ENCODE assay signal across 18 mouse cellular contexts in the genomic region with DNA sequence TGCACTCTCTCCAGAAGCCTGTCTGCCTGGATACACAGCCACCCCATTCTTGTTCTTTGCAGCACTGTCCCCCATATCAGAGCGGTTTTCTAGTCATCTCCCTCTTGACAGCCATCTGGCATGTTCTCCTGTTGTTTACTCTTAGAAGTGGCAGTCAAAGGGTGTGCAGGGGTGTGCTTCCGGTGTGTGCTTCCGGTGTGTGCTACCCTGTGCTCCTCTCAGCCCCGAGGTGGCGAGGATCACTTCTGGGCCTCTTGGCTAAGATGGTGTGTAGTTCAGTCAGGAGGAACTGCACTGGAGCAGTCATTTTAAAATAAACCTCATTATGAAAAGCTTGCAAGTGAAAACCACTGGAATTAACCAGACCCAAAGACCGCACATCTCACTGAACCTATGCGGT.
DNase-seq lines count a peak whose midpoint lies in the region; ATAC-seq and TF ChIP-seq lines count a peak whose summit lies in the region.
"Had no signal": no experiment of that assay in that cellular context is flagged by ENCODE, and none has a peak within 500 bp of the region (broad histone marks: within the 10 kb centered on the region; RNA-seq: fewer than 3 reads in every experiment).

No protein-coding gene starts in this region.

- no peak for TF ChIP-seq POLR2A in kidney, adult 2 months (IDR thresholded peaks at IDR 0.05; ENCODE audit: low read depth, low read length)

- H3K4me3 ChIP-seq in heart, embryonic 16.5 days (ENCODE audit: low read length): no peak overlapping the region
- H3K4me3 ChIP-seq in kidney, adult 2 months (ENCODE audit: insufficient read depth, low read depth, low read length): no peak overlapping the region
- H3K4me3 ChIP-seq: embryonic facial prominence, embryonic 12.5 days; forebrain, embryonic 15.5 days; gastrocnemius, adult 2 months; hindbrain, embryonic 15.5 days; kidney, embryonic 15.5 days; limb, embryonic 15.5 days; midbrain, embryonic 12.5 days had no signal

- H3K4me1 ChIP-seq in heart, embryonic 16.5 days (ENCODE audit: control insufficient read depth, insufficient read depth, low read length): no peaks in the 10 kb centered on the region
- H3K4me1 ChIP-seq in kidney, adult 2 months (ENCODE audit: control insufficient read depth, insufficient read depth, low read length): no peaks in the 10 kb centered on the region
- H3K4me1 ChIP-seq: embryonic facial prominence, embryonic 12.5 days; forebrain, embryonic 15.5 days; hindbrain, embryonic 15.5 days; limb, embryonic 15.5 days; midbrain, embryonic 12.5 days had no signal

- H3K36me3 ChIP-seq in heart, embryonic 16.5 days (ENCODE audit: control insufficient read depth, insufficient read depth): peaks cover 8% of the 10 kb centered on the region; the same call in 1 of the 2 replicates
- no peaks in the 10 kb centered on the region; the same call in 1 of the 2 replicates for H3K36me3 ChIP-seq in kidney, adult 2 months (ENCODE audit: control insufficient read depth, insufficient read depth, low read length)
- H3K36me3 ChIP-seq: forebrain, embryonic 15.5 days; hindbrain, embryonic 15.5 days; midbrain, embryonic 12.5 days had no signal

- 0 out of 2 replicates have a peak, but pooled peaks cover 3% of the 10 kb centered on the region for H3K9me3 ChIP-seq in heart, embryonic 16.5 days (replicated peaks; ENCODE audit: control insufficient read depth, low read length)
- H3K9me3 ChIP-seq: embryonic facial prominence, embryonic 12.5 days; forebrain, embryonic 15.5 days; hindbrain, embryonic 15.5 days; kidney, embryonic 15.5 days; limb, embryonic 15.5 days; midbrain, embryonic 12.5 days had no signal

- no peaks in the 10 kb centered on the region for H3K27me3 ChIP-seq in heart, embryonic 16.5 days (ENCODE audit: control insufficient read depth, insufficient read depth, low read length)
- no peaks in the 10 kb centered on the region for H3K27me3 ChIP-seq in kidney, adult 2 months (replicated peaks; ENCODE audit: control insufficient read depth, insufficient read depth, low read length)
- H3K27me3 ChIP-seq: embryonic facial prominence, embryonic 12.5 days; forebrain, embryonic 15.5 days; hindbrain, embryonic 15.5 days; kidney, embryonic 15.5 days; limb, embryonic 15.5 days; midbrain, embryonic 12.5 days had no signal

- ATAC-seq in heart, embryonic 16.5 days (replicated peaks; ENCODE audit: extremely low read depth, insufficient read depth, low FRiP score): 0 out of 2 replicates have a peak, but pooled peaks have one; percentile 14
- ATAC-seq in activated CD4-positive, CD25-positive, alpha-beta regulatory T cell, adult 4 months: peak; percentile 92
- ATAC-seq: forebrain, embryonic 15.5 days had no signal

- no peak overlapping the region for H3K4me2 ChIP-seq in heart, embryonic 16.5 days (ENCODE audit: low read depth, low read length)
- H3K4me2 ChIP-seq: embryonic facial prominence, embryonic 12.5 days; forebrain, embryonic 15.5 days; hindbrain, embryonic 15.5 days; kidney, embryonic 15.5 days; limb, embryonic 15.5 days; midbrain, embryonic 12.5 days had no signal

- no peak for TF ChIP-seq CTCF in kidney, adult 2 months (conservative IDR thresholded peaks at IDR 0.05; ENCODE audit: insufficient read depth, insufficient read length, low read depth, low read length)

- 71% methylated on average over 7 of the region's 7 CpGs for WGBS in heart, embryonic 16.5 days
- 82% methylated on average over 7 of the region's 7 CpGs for WGBS in kidney, adult 2 months

- no peak overlapping the region for H3K27ac ChIP-seq in heart, embryonic 16.5 days (ENCODE audit: low read length)
- H3K27ac ChIP-seq in kidney, adult 2 months (ENCODE audit: insufficient read depth, low read depth, low read length): no peak overlapping the region
- H3K27ac ChIP-seq: embryonic facial prominence, embryonic 12.5 days; forebrain, embryonic 15.5 days; gastrocnemius, adult 2 months; hindbrain, embryonic 15.5 days; kidney, embryonic 15.5 days; limb, embryonic 15.5 days; midbrain, embryonic 12.5 days had no signal

- H3K9ac ChIP-seq in heart, embryonic 16.5 days (ENCODE audit: low read length): no peak overlapping the region
- H3K9ac ChIP-seq: embryonic facial prominence, embryonic 12.5 days; forebrain, embryonic 15.5 days; hindbrain, embryonic 15.5 days; kidney, embryonic 15.5 days; limb, embryonic 15.5 days; midbrain, embryonic 12.5 days had no signal

- no peak for DNase-seq in heart, adult 18-20 months
- peak; percentile 20 to 21 for DNase-seq in natural killer cell, adult 2 months (ENCODE audit: low spot score in 2 of 2)
- DNase-seq in thymus, postnatal 25 days: peak; percentile 64
- no peak for DNase-seq in kidney, adult 2 months
- DNase-seq in urinary bladder, postnatal 4 days (ENCODE audit: low spot score in 2 of 2): no peak
- DNase-seq in cerebellum, adult 8-10 months: no peak
- DNase-seq: adrenal gland, postnatal 36 days; cerebellum, adult 2 months; gastrocnemius, adult 2 months; retina, postnatal 1 day had no signal

Comparison
In these comparisons a context has a peak if more than half of its experiments do, and no peak if none do; other contexts are left out.
1. DNase-seq: peak in natural killer cell, adult 2 months (2 of 2) and thymus, postnatal 25 days (single experiment); none in heart, adult 18-20 months (0 of 2), kidney, adult 2 months (single experiment), urinary bladder, postnatal 4 days (0 of 2) and cerebellum, adult 8-10 months (single experiment).